Mouse (Mus musculus): ENCODE results near the gene Ddx24. TPM values are rescaled to one million over a fixed set of nuclear protein-coding genes. Genes with fewer than 3 reads are reported as not detected.

Gene Ddx24
- total RNA-seq, 2 experiments from 2014 or later = 220 to 238 TPM

- intact Hi-C loops (cut with DNase I) = no loop called here
- DNase-seq (ENCODE audit: extremely low spot score in 1 of 2, low spot score in 2 of 2) = no peak
These were observed 7.8 kb upstream of the Ddx24 start for GRCm38 (mm10) chr12:103433430-103433829.

GRCm38 (mm10) chr12:103426710-103427109 is 1.1 kb upstream of the Ddx24 start:
- peak; percentile 10; the same call in 1 of the 2 replicates for TF ChIP-seq CTCF (IDR thresholded peaks at IDR 0.05)
- intact Hi-C loops (cut with DNase I) = loop anchor here (1.0 to 5.0 kb wide), 2 partner anchors 66 to 216 kb away; no protein-coding TSS in a partner anchor
- DNase-seq (ENCODE audit: extremely low spot score in 1 of 2, low spot score in 2 of 2) = no peak
- H3K4me3 ChIP-seq = no peak overlapping the region
- H3K27ac ChIP-seq = no peak overlapping the region

More at GRCm38 (mm10) chr12:103433430-103433829, 7.8 kb upstream of the Ddx24 start:
- Histone ChIP-seq H3K27ac (peak overlapping the region; percentile 64), H3K4me3 (no peak overlapping the region; the same call in 1 of the 2 replicates)
- TF ChIP-seq CTCF (IDR thresholded peaks at IDR 0.05) = no peak

- peak overlapping the region; percentile 92 for H3K27ac ChIP-seq
- peak overlapping the region; percentile 87 for H3K4me3 ChIP-seq
- intact Hi-C loops (cut with DNase I) = loop anchor here (5.0 kb wide), 1 partner anchor 217 kb away; no protein-coding TSS in a partner anchor
- no peak for TF ChIP-seq CTCF (IDR thresholded peaks at IDR 0.05)
- DNase-seq (ENCODE audit: extremely low spot score in 1 of 2, low spot score in 2 of 2) = no peak
These were observed 458 bp downstream of the Ddx24 start for GRCm38 (mm10) chr12:103425016-103425728.

GRCm38 (mm10) chr12:103408144-103408543 is 17.5 kb downstream of the Ddx24 start:
- peak; percentile 42 to 70 for DNase-seq (ENCODE audit: extremely low spot score in 1 of 2, low spot score in 2 of 2)
- intact Hi-C loops (cut with DNase I) = no loop called here
- no peak overlapping the region for H3K4me3 ChIP-seq
- peak overlapping the region; percentile 18; the same call in 1 of the 2 replicates for H3K27ac ChIP-seq
- TF ChIP-seq CTCF (IDR thresholded peaks at IDR 0.05) = no peak

DNA sequence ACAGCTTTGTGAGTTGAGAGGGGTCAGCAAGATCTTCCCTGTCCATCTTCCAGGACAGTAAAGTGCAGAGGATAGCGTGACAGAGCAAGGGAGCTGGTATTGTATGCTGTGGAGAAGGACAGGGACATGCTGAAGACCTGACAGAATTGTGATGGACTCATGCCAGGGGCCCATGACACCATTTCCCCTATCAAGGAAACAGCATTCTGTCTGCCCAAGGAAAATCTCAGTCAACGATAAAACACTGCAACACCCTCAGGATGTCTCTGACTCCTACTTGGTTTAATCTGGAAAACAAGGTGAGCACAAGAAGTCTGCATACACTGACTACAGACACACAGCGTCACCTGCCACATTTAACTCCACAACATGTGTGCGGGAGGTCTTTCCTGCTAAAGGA is 17.9 kb downstream of the Ddx24 start, which contains the start of gene 9330161L09Rik:
TSS of gene 9330161L09Rik (minus strand) at position 101 of the 400 bp plus-strand sequence.
- Histone ChIP-seq H3K27ac (peak within 1 kb of the TSS; percentile 24), H3K4me3 (no peak within 1 kb of the TSS)
- intact Hi-C loops (cut with DNase I) = no loop called here
- no peak for TF ChIP-seq CTCF (IDR thresholded peaks at IDR 0.05)
- no peak for DNase-seq (ENCODE audit: extremely low spot score in 1 of 2, low spot score in 2 of 2)

DNA sequence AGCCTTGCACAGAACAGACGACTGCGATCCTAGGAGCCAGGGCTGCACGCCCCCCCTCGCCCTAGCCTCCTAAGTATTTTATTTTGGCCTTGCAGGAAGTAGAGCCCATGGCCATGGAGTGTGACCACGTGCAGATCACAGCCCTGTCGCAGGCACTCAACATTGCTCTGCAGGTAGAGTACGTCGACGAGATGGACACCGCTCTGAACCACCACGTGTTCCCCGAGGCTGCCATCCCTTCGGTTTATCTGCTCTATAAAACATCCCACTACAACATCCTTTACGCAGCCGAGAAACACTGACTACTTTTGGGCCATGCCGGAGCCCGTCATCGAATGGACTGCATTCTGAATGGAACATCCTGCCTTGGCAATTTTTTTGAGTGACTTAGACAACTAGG is 21.5 kb downstream of the Ddx24 start:
- intact Hi-C loops (cut with DNase I) = no loop called here
- no peak for TF ChIP-seq CTCF (IDR thresholded peaks at IDR 0.05)
- H3K4me3 ChIP-seq = no peak overlapping the region
- no peak for DNase-seq (ENCODE audit: extremely low spot score in 1 of 2, low spot score in 2 of 2)
- no peak overlapping the region for H3K27ac ChIP-seq

GRCm38 (mm10) chr12:103396751-103397150 is 28.9 kb downstream of the Ddx24 start:
- Histone ChIP-seq H3K4me3 (no peak overlapping the region), H3K27ac (no peak overlapping the region)
- no peak for TF ChIP-seq CTCF (IDR thresholded peaks at IDR 0.05)
- intact Hi-C loops (cut with DNase I) = no loop called here
- DNase-seq (ENCODE audit: extremely low spot score in 1 of 2, low spot score in 2 of 2) = no peak

GRCm38 (mm10) chr12:103395486-103396275 is 29.9 kb downstream of the Ddx24 start:
- no peak for TF ChIP-seq CTCF (IDR thresholded peaks at IDR 0.05)
- intact Hi-C loops (cut with DNase I) = no loop called here
- H3K27ac ChIP-seq = no peak overlapping the region
- no peak overlapping the region for H3K4me3 ChIP-seq
- DNase-seq (ENCODE audit: extremely low spot score in 1 of 2, low spot score in 2 of 2) = no peak

DNA sequence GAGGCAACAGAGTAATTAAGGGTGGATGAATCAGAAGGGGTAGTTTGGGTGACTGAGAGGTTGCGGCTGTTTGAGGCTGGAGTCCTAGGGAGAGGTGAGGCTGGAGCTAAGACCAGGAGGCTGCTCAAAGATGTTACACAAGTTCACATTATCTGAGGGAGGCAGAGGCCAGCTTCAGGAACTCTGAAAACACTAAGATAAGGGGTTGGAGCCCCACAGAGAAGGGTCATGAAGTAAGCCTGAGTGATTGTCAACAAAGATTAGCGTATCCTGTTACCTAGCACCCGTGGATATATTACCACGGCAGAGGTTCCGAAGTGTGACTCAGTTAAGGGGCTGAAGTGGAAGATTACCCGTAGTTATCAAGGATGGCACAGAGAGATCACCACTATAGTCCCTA is 32.1 kb downstream of the Ddx24 start:
- TF ChIP-seq CTCF (IDR thresholded peaks at IDR 0.05) = no peak
- Histone ChIP-seq H3K27ac (no peak overlapping the region), H3K4me3 (no peak overlapping the region)
- intact Hi-C loops (cut with DNase I) = no loop called here
- no peak for DNase-seq (ENCODE audit: extremely low spot score in 1 of 2, low spot score in 2 of 2)

- Histone ChIP-seq H3K27ac (peak overlapping the region; percentile 76), H3K4me3 (0 out of 2 replicates have a peak overlapping the region, but pooled peaks have one; percentile 4)
- TF ChIP-seq CTCF (IDR thresholded peaks at IDR 0.05) = no peak
- peak in 1 of 2 experiments; percentile 56 for DNase-seq (ENCODE audit: extremely low spot score in 1 of 2, low spot score in 2 of 2)
- intact Hi-C loops (cut with DNase I) = loop anchor here (2.0 kb wide), 1 partner anchor 14 kb away; no protein-coding TSS in a partner anchor
These were observed 34.5 kb downstream of the Ddx24 start for GRCm38 (mm10) chr12:103391098-103391497.

DNA sequence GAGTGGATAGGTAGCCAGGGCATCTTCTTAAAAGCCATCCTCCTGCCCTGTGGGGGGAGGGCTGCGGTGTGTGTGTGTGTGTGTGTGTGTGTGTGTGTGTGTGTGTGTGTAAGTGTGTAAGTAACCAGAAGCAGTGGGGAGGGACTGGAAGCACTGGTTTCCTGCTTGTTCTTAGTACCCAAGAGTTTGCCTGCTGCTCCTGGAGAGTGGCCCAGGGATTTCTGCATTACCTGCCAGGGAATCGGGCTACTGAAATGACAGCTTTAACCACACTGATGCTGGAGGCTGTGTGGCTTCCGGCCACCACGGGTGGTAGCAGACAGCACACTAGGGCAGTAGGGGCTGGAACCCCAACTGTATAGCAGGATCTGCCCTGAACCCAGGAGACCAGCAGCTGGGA is 35.6 kb downstream of the Ddx24 start:
- H3K4me3 ChIP-seq = peak overlapping the region; percentile 17
- H3K27ac ChIP-seq = peak overlapping the region; percentile 76; the same call in 1 of the 2 replicates

DNA sequence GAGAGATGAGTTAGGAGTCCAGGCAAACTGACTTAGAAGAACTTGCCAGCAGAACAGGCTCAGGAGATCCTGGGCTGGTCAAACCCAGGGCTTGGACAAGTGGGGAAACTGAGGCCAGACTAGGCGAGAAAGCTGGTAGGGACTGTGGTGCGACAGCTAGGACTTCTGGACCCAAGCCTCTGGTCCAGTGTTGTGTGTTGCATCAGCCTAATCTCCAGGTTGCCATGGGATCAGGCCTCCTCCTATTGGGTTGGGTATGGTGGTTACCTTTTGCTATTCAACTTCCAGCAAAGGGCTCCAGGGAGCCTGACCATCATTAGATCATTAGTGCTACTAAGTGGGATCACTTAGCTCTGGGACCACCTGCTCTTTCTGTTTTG is 36.3 kb downstream of the Ddx24 start:
- intact Hi-C loops (cut with DNase I) = no loop called here
- no peak for DNase-seq (ENCODE audit: extremely low spot score in 1 of 2, low spot score in 2 of 2)
- Histone ChIP-seq H3K27ac (peak overlapping the region; percentile 87; the same call in 1 of the 2 replicates), H3K4me3 (peak overlapping the region; percentile 71)
- TF ChIP-seq CTCF (IDR thresholded peaks at IDR 0.05) = no peak

More for the DNA sequence above, 35.6 kb downstream of the Ddx24 start:
- TF ChIP-seq CTCF (IDR thresholded peaks at IDR 0.05) = no peak
- intact Hi-C loops (cut with DNase I) = loop anchor here (2.0 kb wide), 1 partner anchor 13 kb away; no protein-coding TSS in a partner anchor
- DNase-seq (ENCODE audit: extremely low spot score in 1 of 2, low spot score in 2 of 2) = no peak
